Mouse (Mus musculus) limb, embryonic 15.5 days (tissue): ENCODE data around the gene Pou2f1. TPM values are rescaled to one million over a fixed set of nuclear protein-coding genes. Genes with fewer than 3 reads are reported as not detected.

Experiments
- ATAC-seq: fragments of 200-750 bp; cut with Nextera tagmentation; 2 replicates; pipeline ENCODE4 v1.8.0; 2017; ENCODE audit warnings: low read depth, moderate TSS enrichment; ENCODE audit not compliant: insufficient number of reproducible peaks, low FRiP score, low TSS enrichment
- H3K27ac ChIP-seq: fragments of 300-500 bp; sonication (generic); 2 replicates; pipeline ENCODE4 v1.5.1; 2015; ENCODE audit warnings: moderate library complexity, mild to moderate bottlenecking, inconsistent platforms
- H3K27me3 ChIP-seq: fragments of 300-500 bp; sonication (generic); 2 replicates; pipeline ENCODE4 v1.6.1; 2015; ENCODE audit warnings: inconsistent platforms
- H3K36me3 ChIP-seq: fragments of 300-500 bp; sonication (generic); 2 replicates; pipeline ENCODE4 v1.6.1; 2015; ENCODE audit warnings: inconsistent platforms
- H3K4me1 ChIP-seq: fragments of 300-500 bp; sonication (generic); 2 replicates; pipeline ENCODE4 v1.6.1; 2015; ENCODE audit warnings: inconsistent platforms
- H3K4me2 ChIP-seq: fragments of 300-500 bp; sonication (generic); 2 replicates; pipeline ENCODE4 v1.6.1; 2015; ENCODE audit warnings: mild to moderate bottlenecking, inconsistent platforms
- H3K4me3 ChIP-seq: fragments of 300-500 bp; sonication (generic); 2 replicates; pipeline ENCODE4 v1.5.1; 2015; ENCODE audit warnings: mild to moderate bottlenecking, inconsistent platforms
- H3K9ac ChIP-seq: fragments of 300-500 bp; sonication (generic); 2 replicates; pipeline ENCODE4 v1.6.1; 2015; ENCODE audit warnings: inconsistent platforms
- H3K9me3 ChIP-seq: fragments of 300-500 bp; sonication (generic); 2 replicates; pipeline ENCODE4 v1.6.1; 2016; ENCODE audit warnings: inconsistent platforms
- WGBS: fragments of 180-500 bp; shearing (Covaris S2); methylation state at CpG from one replicate; pipeline ENCODE4 v1.1.7; 2015; 5-methylcytosine and 5-hydroxymethylcytosine counted together
- polyA plus RNA-seq: library from polyadenylated mRNA; unstranded; fragments of >200 nt; fragmentation: Nextera tagmentation; extraction: Ambion mirVana; gene quantifications from 2 replicates; pipeline ENCODE4 v1.2.1, GENCODE M21; 2015

The Pou2f1 gene
- polyA plus RNA-seq, 1 experiment from 2014 or later: 9.5 TPM

DNA sequence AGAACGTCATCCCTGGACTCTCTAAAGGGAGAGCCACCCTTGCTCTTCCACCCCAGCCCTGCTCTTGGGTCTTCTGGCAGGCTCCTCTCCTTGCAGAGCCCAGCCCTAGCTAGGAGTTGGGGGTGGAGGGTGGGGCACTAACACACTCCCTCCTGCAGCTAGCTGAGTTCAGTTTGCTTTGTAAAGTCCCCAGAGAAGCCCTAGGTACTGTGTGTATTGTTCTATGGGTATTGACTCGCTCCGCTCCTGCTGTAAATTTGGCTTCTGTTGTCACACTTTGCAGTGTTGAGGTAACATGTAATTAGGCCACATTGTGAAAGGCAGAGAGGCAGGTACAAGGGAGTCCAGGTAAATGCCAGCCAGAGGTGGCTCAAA, 141.3 kb downstream of the Pou2f1 start:
- ATAC-seq: no peak
- no peak overlapping the region for H3K27ac ChIP-seq
- H3K4me2 ChIP-seq: no peak overlapping the region
- no peaks in the 10 kb centered on the region for H3K36me3 ChIP-seq
- 61% methylated on average over 3 of the region's 3 CpGs for WGBS
- no peak overlapping the region for H3K9ac ChIP-seq
- H3K9me3 ChIP-seq: no peaks in the 10 kb centered on the region
- no peak overlapping the region for H3K4me3 ChIP-seq
- H3K4me1 ChIP-seq: peaks cover 7% of the 10 kb centered on the region; the same call in 1 of the 2 replicates
- H3K27me3 ChIP-seq: 0 out of 2 replicates have a peak, but pooled peaks cover 3% of the 10 kb centered on the region

DNA sequence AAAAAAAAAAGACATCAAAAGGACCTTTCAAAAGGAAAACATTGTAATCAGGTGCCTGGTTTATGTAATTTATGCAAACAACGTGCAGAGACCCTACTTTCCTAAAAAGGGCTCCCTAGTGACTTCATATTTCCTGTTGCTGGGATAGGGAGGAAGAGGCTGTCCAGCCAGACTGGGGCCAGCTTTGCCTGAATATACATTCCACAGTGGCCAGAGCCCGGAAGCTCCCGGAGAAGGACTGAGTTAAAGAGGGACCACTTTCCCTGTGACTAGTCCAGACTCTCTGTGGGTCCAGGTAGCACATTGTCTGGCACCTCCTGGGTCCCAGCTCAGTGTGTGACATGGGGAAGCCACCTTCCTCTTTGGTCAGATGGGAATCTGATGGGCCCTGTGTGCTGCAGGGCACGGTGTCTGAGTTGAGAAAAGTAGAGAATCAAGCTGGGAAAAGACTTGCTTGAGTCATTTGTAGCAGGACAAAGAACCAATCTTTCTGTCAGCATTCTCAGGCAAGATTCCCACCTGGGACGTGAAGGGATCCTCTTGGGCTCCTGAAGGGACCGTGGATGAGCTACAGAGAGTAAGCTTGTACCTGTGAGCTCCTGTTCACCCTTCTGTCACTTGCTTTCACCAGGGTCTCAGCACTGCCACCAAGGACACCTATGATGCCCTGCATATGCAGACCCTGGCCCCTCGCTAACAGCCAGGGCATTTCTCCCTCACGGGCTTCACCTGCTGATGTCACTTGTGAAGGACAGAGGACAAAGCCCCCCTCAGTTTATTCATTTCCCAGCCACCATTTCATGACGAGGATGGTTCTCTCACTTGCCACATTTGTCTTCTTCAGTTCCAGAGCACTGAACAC, 141.9 kb downstream of the Pou2f1 start:
- 70% methylated on average over 9 of the region's 9 CpGs for WGBS
- Histone ChIP-seq H3K4me2 (no peak overlapping the region), H3K4me3 (no peak overlapping the region), H3K9ac (no peak overlapping the region), H3K9me3 (no peaks in the 10 kb centered on the region), H3K4me1 (peaks cover 7% of the 10 kb centered on the region; the same call in 1 of the 2 replicates), H3K36me3 (no peaks in the 10 kb centered on the region), H3K27me3 (0 out of 2 replicates have a peak, but pooled peaks cover 3% of the 10 kb centered on the region), H3K27ac (no peak overlapping the region)
- no peak for ATAC-seq

DNA sequence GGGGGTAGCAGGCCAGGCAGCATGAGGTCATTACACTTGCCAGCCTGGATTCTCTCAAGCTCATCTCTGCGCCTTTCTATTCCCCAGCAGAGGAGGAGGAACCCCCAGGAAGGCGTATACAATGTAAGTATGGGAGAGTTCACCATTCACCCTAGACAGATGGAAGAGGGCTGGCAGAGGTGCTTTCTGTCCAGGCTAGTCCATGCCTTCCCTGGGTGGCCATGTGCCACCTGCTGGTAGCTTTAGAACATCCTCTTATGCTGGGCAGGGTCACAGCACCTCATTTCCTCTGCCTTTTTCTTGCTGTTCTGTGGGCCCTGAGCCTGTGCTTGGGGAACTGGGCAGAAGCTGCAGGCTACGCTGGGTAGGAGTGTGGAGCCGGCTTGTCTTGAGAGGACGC, 144.1 kb downstream of the Pou2f1 start:
- WGBS: 78% methylated on average over 5 of the region's 5 CpGs
- no peak overlapping the region for H3K9ac ChIP-seq
- no peaks in the 10 kb centered on the region for H3K36me3 ChIP-seq
- no peaks in the 10 kb centered on the region for H3K4me1 ChIP-seq
- no peaks in the 10 kb centered on the region for H3K9me3 ChIP-seq
- no peak overlapping the region for H3K4me3 ChIP-seq
- no peak overlapping the region for H3K27ac ChIP-seq
- peaks cover 5% of the 10 kb centered on the region; the same call in 1 of the 2 replicates for H3K27me3 ChIP-seq
- ATAC-seq: no peak
- no peak overlapping the region for H3K4me2 ChIP-seq

DNA sequence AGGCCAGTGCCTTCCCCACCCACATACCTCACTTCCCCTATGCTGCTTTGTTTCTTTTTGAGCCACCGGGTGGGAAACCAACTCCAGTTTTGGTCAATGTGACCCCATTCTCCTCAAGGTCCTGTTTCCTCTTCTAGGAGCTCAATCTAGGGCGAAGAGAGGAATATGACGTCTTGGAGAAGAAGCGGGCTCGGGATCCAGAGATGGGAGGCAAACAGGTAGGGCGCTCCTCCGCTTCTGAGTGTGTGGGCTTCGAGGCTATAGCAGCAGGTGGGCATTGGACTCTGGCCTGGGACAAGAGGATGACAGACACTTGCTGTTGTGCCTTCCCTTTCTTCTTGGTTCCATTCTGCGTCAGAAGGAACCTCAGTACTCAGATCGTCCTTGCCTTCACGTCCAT, 145.2 kb downstream of the Pou2f1 start:
- Histone ChIP-seq H3K27me3 (peaks cover 7% of the 10 kb centered on the region; the same call in 1 of the 2 replicates), H3K4me3 (no peak overlapping the region), H3K9ac (no peak overlapping the region), H3K4me2 (no peak overlapping the region), H3K27ac (no peak overlapping the region), H3K4me1 (no peaks in the 10 kb centered on the region), H3K36me3 (no peaks in the 10 kb centered on the region), H3K9me3 (no peaks in the 10 kb centered on the region)
- 91% methylated on average over 11 of the region's 11 CpGs for WGBS
- no peak for ATAC-seq

DNA sequence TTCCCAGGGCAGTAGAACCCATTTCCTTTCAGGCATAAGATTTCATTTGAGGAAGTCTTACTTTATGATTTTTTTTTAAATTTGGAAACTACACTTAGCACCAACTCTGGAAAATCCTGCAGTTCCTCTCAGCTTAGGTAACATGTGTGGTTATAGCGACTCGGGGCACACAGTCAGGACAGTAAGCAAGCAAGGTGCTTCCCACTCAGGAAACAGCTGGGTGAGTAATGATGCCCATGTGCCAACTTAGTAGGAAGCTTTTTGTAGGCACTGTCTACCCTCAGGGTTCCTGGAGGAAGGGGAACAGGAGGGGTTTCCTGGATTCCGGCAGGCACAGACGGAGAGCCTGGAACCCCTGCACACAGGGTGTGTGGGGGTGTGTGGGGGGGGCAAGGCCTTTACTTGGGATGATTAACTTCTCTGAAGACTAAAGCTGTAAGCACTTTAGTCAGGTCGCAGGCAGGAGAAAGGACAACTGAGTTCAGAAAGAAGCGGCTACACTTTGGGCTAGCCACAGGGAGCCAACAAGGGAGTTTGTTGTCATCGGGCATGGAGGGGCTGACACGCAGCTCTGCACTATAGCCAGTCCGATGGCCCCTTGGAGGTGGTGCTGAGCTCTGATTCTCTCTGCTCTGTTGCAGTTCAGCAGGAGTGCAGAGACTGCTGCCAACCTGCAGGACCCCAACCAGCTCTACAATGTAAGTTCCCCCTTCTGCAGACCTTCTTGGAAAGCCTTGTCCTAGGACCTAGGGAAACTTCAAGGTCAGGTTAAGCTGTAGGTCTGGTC, 146.5 kb downstream of the Pou2f1 start:
- no peaks in the 10 kb centered on the region for H3K4me1 ChIP-seq
- no peaks in the 10 kb centered on the region for H3K36me3 ChIP-seq
- 65% methylated on average over 9 of the region's 9 CpGs for WGBS
- no peak overlapping the region for H3K9ac ChIP-seq
- ATAC-seq: no peak
- H3K27me3 ChIP-seq: peaks cover 7% of the 10 kb centered on the region; the same call in 1 of the 2 replicates
- no peak overlapping the region for H3K27ac ChIP-seq
- no peak overlapping the region for H3K4me3 ChIP-seq
- no peak overlapping the region for H3K4me2 ChIP-seq
- H3K9me3 ChIP-seq: no peaks in the 10 kb centered on the region

DNA sequence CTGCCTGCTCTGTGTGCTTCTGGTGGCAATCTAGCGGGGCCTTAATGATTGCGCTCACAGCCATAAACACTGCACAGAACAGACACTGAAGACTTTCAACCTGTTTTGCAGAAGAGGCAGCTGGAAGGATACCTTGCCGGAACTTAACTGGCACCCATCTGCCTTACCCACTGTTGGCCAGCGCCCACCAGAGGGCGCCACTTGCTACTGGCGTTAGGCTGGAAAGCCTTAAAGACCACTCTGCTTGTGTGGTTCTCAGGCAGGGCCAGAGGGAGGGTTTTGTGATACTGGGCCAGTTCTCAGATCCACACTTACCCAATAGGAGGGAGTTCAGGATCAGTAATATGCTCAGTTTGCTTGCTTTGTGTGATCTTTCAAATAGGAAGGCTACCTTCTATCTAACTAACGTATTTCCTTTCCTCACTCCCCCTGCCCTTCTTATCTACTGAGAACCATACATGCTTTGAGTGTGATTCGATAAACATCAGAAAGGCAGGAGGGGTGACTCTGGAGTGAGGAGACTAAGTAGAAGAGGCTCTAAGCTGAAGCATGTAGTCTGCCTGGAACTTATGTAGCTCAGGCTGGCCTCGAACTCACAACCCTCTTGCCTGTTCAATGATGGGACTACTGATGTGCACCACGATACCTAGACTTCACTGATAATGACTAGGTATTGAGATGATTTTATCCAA, 148.6 kb downstream of the Pou2f1 start:
- H3K36me3 ChIP-seq: no peaks in the 10 kb centered on the region
- no peaks in the 10 kb centered on the region for H3K9me3 ChIP-seq
- WGBS: 57% methylated on average over 10 of the region's 10 CpGs
- ATAC-seq: no peak
- H3K27me3 ChIP-seq: peaks cover 7% of the 10 kb centered on the region; the same call in 1 of the 2 replicates
- H3K4me1 ChIP-seq: no peaks in the 10 kb centered on the region
- H3K4me2 ChIP-seq: no peak overlapping the region
- no peak overlapping the region for H3K9ac ChIP-seq
- no peak overlapping the region for H3K4me3 ChIP-seq
- H3K27ac ChIP-seq: no peak overlapping the region

DNA sequence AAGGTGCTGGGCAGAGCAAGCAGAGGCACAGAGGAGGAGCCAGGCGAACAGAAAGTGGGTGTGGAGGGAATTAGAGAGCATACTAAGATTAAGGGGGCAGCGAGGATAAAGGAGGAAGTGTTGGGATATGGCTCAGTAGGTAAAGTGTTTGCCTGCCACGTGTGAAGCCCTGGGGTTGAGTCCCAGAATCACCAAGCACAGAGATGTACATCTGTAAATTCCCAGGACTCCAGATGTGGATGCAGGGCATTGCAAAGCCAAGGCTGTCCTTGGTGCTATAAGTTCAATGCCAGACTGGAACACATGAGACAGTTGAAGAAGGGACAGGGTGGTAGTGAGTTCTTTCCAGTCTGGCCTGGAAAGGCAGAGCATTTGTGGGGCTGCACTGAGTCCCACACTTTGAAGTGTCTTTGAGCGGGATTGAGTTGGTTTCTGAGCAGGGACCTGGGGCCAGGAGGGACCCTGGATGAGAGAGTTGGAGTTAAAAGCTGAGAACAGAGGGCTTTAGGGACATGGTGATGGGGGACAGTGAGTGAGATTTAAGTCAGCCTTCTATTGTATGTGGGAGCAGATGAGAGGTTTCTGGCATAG, 149.3 kb downstream of the Pou2f1 start:
- Histone ChIP-seq H3K9me3 (no peaks in the 10 kb centered on the region), H3K27me3 (peaks cover 7% of the 10 kb centered on the region; the same call in 1 of the 2 replicates), H3K4me3 (no peak overlapping the region), H3K4me1 (no peaks in the 10 kb centered on the region), H3K9ac (no peak overlapping the region), H3K36me3 (no peaks in the 10 kb centered on the region), H3K27ac (no peak overlapping the region), H3K4me2 (no peak overlapping the region)
- 51% methylated on average over 4 of the region's 4 CpGs for WGBS
- ATAC-seq: no peak

DNA sequence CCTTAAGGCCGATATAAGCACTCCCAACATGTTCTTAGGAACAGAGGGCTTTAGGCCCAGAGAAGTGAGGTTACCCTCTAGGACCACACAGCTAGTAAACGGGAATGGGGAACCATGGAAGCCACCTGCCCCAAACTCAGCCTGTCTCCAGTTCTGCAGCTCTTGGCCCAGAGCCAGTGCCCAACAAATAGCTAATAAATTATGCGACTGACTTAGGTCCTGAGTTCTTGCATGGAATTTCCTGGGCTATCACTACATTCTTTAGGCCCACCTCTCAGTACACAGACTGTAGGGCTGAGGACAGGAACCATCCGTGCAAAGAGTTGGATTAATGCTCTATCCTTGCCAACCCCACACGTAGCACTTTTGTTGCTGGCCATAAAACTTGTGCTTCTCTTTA, 150.3 kb downstream of the Pou2f1 start:
- Histone ChIP-seq H3K9me3 (no peaks in the 10 kb centered on the region), H3K4me1 (no peaks in the 10 kb centered on the region), H3K9ac (no peak overlapping the region), H3K4me2 (no peak overlapping the region), H3K27me3 (peaks cover 11% of the 10 kb centered on the region; the same call in 1 of the 2 replicates), H3K4me3 (no peak overlapping the region), H3K27ac (no peak overlapping the region), H3K36me3 (no peaks in the 10 kb centered on the region)
- no peak for ATAC-seq
- WGBS: 30% methylated on average over 5 of the region's 5 CpGs

DNA sequence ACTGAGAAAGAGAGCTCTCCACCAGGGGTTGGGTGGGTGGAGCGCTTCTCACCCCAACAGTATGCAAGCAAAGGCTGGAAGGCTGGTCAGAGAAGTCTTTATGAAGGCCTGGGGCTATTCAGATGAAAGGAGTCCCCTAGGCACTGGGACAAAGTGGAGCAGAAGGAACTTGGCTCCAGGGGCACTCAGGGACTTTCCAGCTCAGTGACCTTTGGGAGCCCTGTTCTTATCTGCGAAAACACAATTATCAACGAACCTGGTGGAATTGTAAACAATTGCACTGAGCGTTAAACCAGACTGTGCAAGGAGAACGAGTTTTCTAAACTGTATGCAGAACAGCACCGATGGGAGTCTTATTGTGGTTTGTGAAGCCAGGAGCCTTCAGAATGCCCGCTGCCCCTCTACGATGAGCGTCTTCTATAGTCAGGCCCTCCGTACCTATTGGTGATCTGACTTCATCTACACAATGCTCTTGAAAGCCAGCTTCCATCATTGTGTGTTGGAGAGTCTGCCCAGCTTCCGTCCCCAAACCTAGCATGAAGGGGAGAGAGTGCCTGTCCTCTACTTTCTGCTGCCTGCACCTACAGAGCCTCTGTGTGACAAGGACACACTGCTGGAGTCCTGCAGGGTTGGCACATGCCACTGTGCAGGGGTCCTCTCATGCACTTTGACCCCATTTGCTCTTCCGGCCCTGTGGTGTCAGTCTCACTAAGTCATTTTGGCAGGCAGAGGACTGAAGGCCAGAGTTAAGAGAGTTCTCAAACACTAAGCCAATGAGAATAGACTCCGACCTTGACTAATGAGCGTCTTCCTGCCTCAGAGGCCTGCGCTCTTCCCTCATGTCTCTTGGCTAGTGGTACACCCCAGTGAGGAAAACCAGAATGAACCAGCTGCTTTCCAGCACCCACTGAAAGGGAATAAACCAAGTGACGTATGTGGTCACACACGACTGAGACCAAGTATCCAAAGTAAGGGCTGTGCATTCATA, 152.7 kb downstream of the Pou2f1 start:
- no peak for ATAC-seq
- WGBS: 80% methylated on average over 17 of the region's 17 CpGs
- H3K9ac ChIP-seq: no peak overlapping the region
- no peak overlapping the region for H3K27ac ChIP-seq
- peaks cover 11% of the 10 kb centered on the region; the same call in 1 of the 2 replicates for H3K4me1 ChIP-seq
- H3K4me3 ChIP-seq: no peak overlapping the region
- H3K36me3 ChIP-seq: no peaks in the 10 kb centered on the region
- H3K9me3 ChIP-seq: no peaks in the 10 kb centered on the region
- H3K4me2 ChIP-seq: no peak overlapping the region
- H3K27me3 ChIP-seq: peaks cover 29% of the 10 kb centered on the region

DNA sequence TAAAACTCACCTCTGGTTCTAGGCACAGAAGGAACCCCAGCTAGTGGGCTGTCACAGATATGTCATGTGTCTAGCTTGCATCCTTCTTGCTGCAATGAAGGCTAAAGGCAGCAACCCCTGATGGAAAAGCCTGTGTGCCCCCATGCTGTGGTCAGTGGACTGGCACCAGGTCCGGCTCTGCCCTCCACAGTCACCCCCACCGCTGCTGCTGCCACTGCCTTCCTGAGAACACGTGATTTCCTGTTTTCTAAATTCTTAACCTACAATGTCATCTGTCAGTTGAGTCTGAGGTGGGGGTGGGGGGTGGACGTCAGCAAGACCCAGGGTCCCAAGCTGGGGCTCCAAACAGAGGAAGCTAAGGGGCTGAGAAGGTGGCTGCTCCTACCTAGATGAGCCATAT, 153.6 kb downstream of the Pou2f1 start:
- 66% methylated on average over 4 of the region's 4 CpGs for WGBS
- ATAC-seq: no peak
- Histone ChIP-seq H3K4me2 (no peak overlapping the region), H3K27ac (no peak overlapping the region), H3K4me3 (no peak overlapping the region), H3K9me3 (no peaks in the 10 kb centered on the region), H3K9ac (no peak overlapping the region), H3K27me3 (peaks cover 32% of the 10 kb centered on the region), H3K4me1 (peaks cover 16% of the 10 kb centered on the region; the same call in 1 of the 2 replicates), H3K36me3 (no peaks in the 10 kb centered on the region)
